Mouse (Mus musculus) CH12.LX (cell line): ENCODE results near the gene Foxa1. TPM values are rescaled to one million over a fixed set of nuclear protein-coding genes. Genes with fewer than 3 reads are reported as not detected.

Experiments
- DNase-seq: peaks from one replicate; pipeline ENCODE4 v3.0.0-alpha.2; 2013; ENCODE audit errors: extremely low read depth
- H3K27ac ChIP-seq: 2 replicates; pipeline ENCODE4 v1.5.1; 2012; ENCODE audit warnings: low read depth, mild to moderate bottlenecking, control low read depth, moderate library complexity; ENCODE audit not compliant: insufficient read depth
- H3K27me3 ChIP-seq: replicated peaks from 2 replicates; pipeline ENCODE3; 2012; ENCODE audit warnings: inconsistent platforms
- H3K36me3 ChIP-seq, 2 experiments: replicated peaks in 1 of 2; 2 replicates each; pipeline versions ENCODE3 to v1.6.1; 2012; ENCODE audit warnings: inconsistent platforms in 1 of 2, low read length in 1 of 2, mild to moderate bottlenecking in 1 of 2, mixed read lengths in 1 of 2, moderate library complexity in 1 of 2; ENCODE audit not compliant: control insufficient read depth in 1 of 2, insufficient read depth in 1 of 2
- H3K4me1 ChIP-seq, 2 experiments: 2 replicates each; pipeline ENCODE4 v1.6.1; 2012; ENCODE audit warnings: inconsistent platforms in 1 of 2, moderate library complexity in 1 of 2; ENCODE audit not compliant: insufficient read depth in 2 of 2, control insufficient read depth in 1 of 2
- H3K4me2 ChIP-seq: 2 replicates; pipeline ENCODE4 v1.6.1; 2012; ENCODE audit warnings: low read depth, mild to moderate bottlenecking, control low read depth; ENCODE audit not compliant: poor library complexity, insufficient read depth, severe bottlenecking
- H3K4me3 ChIP-seq, 3 experiments: fragments of 150-350 bp in 1 of 3; sonication (generic) in 1 of 3; replicated peaks in 1 of 3; 2 replicates each; pipeline versions ENCODE3 to v1.5.1; 2011 to 2012; ENCODE audit warnings: low read depth in 2 of 3, low read length in 2 of 3, mild to moderate bottlenecking in 2 of 3, moderate library complexity in 2 of 3, control low read depth in 1 of 3, improper control_type of control experiment in 1 of 3, inconsistent platforms in 1 of 3, mixed read lengths in 1 of 3; ENCODE audit not compliant: poor library complexity in 1 of 3
- H3K79me2 ChIP-seq: replicated peaks from 2 replicates; pipeline ENCODE4 v1.6.1; 2012; ENCODE audit warnings: mild to moderate bottlenecking, moderate library complexity; ENCODE audit not compliant: control insufficient read depth, poor library complexity, insufficient read depth, severe bottlenecking; ENCODE audit errors: extremely low read depth
- H3K9ac ChIP-seq: 2 replicates; pipeline ENCODE4 v1.6.1; 2012; ENCODE audit warnings: low read depth, mild to moderate bottlenecking, control low read depth, moderate library complexity; ENCODE audit not compliant: insufficient read depth
- H3K9me3 ChIP-seq: replicated peaks from 2 replicates; pipeline ENCODE3; 2012; ENCODE audit warnings: low read length, inconsistent platforms, mixed read lengths
- BHLHE40 ChIP-seq: IDR thresholded peaks from 2 replicates; pipeline ENCODE4 v1.6.1; 2011; ENCODE audit warnings: mild to moderate bottlenecking, low read depth, low read length, improper control_type of control experiment
- CTCF ChIP-seq, 2 experiments: IDR thresholded peaks in 1 of 2; conservative IDR thresholded peaks in 1 of 2; 2 replicates each; pipeline ENCODE4 v1.5.1; 2011 to 2012; ENCODE audit warnings: low read depth in 2 of 2, low read length in 2 of 2, improper control_type of control experiment in 1 of 2, inconsistent platforms in 1 of 2, mild to moderate bottlenecking in 1 of 2, moderate library complexity in 1 of 2
- EP300 ChIP-seq: IDR thresholded peaks from 2 replicates; pipeline ENCODE4 v1.6.1; 2011; ENCODE audit warnings: low read length, improper control_type of control experiment
- GABPA ChIP-seq: IDR thresholded peaks from 2 replicates; pipeline ENCODE4 v1.6.1; 2012; ENCODE audit warnings: low read depth, low read length, improper control_type of control experiment, inconsistent platforms; ENCODE audit not compliant: insufficient replicate concordance
- HCFC1 ChIP-seq: IDR thresholded peaks from 2 replicates; pipeline ENCODE4 v1.6.1; 2012; ENCODE audit warnings: low read depth, mild to moderate bottlenecking, inconsistent platforms, low read length, improper control_type of control experiment
- IRF4 ChIP-seq: IDR thresholded peaks from 2 replicates; pipeline ENCODE4 v1.6.1; 2014; ENCODE audit warnings: low read depth, mild to moderate bottlenecking, inconsistent platforms, low read length, improper control_type of control experiment
- JUND ChIP-seq: conservative IDR thresholded peaks from 2 replicates; pipeline ENCODE4 v1.6.1; 2011; ENCODE audit warnings: low read depth, low read length, improper control_type of control experiment
- MAZ ChIP-seq: IDR thresholded peaks from 2 replicates; pipeline ENCODE4 v1.6.1; 2012; ENCODE audit warnings: low read depth, mild to moderate bottlenecking, inconsistent platforms, low read length, improper control_type of control experiment, moderate library complexity
- MYC ChIP-seq: IDR thresholded peaks from 2 replicates; pipeline ENCODE4 v1.6.1; 2011; ENCODE audit warnings: low read depth, mild to moderate bottlenecking, improper control_type of control experiment, low read length
- NELFE ChIP-seq: IDR thresholded peaks from 2 replicates; pipeline ENCODE4 v1.6.1; 2011; ENCODE audit warnings: low read depth, low read length, improper control_type of control experiment
- NRF1 ChIP-seq: IDR thresholded peaks from 2 replicates; pipeline ENCODE4 v1.6.1; 2014; ENCODE audit warnings: low read depth, mild to moderate bottlenecking, inconsistent platforms, low read length, improper control_type of control experiment, moderate library complexity
- POLR2A ChIP-seq: IDR thresholded peaks from 2 replicates; pipeline ENCODE4 v1.6.1; 2011; ENCODE audit warnings: low read depth, mild to moderate bottlenecking, improper control_type of control experiment, low read length
- RAD21 ChIP-seq: IDR thresholded peaks from 2 replicates; pipeline ENCODE4 v1.6.1; 2011; ENCODE audit warnings: low read depth, mild to moderate bottlenecking, low read length, improper control_type of control experiment, moderate library complexity
- SMC3 ChIP-seq: IDR thresholded peaks from 2 replicates; pipeline ENCODE4 v1.6.1; 2011; ENCODE audit warnings: low read depth, low read length, improper control_type of control experiment
- TBP ChIP-seq: conservative IDR thresholded peaks from 2 replicates; pipeline ENCODE4 v1.6.1; 2011; ENCODE audit warnings: low read depth, low read length, improper control_type of control experiment
- TCF12 ChIP-seq: IDR thresholded peaks from 2 replicates; pipeline ENCODE4 v1.6.1; 2014; ENCODE audit warnings: low read depth, mild to moderate bottlenecking, inconsistent platforms, low read length, improper control_type of control experiment
- USF2 ChIP-seq: conservative IDR thresholded peaks from 2 replicates; pipeline ENCODE4 v1.6.1; 2011; ENCODE audit warnings: low read depth, low read length, improper control_type of control experiment
- ZMIZ1 ChIP-seq: IDR thresholded peaks from 2 replicates; pipeline ENCODE4 v1.6.1; 2012; ENCODE audit warnings: low read depth, mild to moderate bottlenecking, inconsistent platforms, low read length, improper control_type of control experiment
- dilution Hi-C: fragments of 300-500 bp; cut with MboI; formaldehyde crosslinking; loops from 2 replicates; pipeline ENCODE4 v1.14.3; 2020; ENCODE audit warnings: low sequenced_read_pairs; ENCODE audit not compliant: extremely low pct_unique_long_range_greater_than_20kb, extremely low pct_ligation_motif_present
- in situ Hi-C: fragments of 300-500 bp; cut with MboI; formaldehyde crosslinking; loops from 3 replicates; pipeline ENCODE4 v1.14.3; 2019; ENCODE audit warnings: low sequenced_read_pairs, low pct_ligation_motif_present, low pct_unique_long_range_greater_than_20kb, mixed read lengths
- polyA plus RNA-seq: library from polyadenylated mRNA; unstranded; fragments of >175 nt; gene quantifications from 2 replicates; pipeline ENCODE4 v1.2.1, GENCODE M21; 2012; ENCODE audit warnings: low read depth; ENCODE audit not compliant: insufficient read length
- total RNA-seq, 2 experiments: library from RNA; depleted of rRNA; stranded (reverse); fragments of 300-350 nt in 1 of 2; fragments of >200 nt in 1 of 2; gene quantifications; 2 replicates each; pipeline ENCODE4 v1.2.3; 2012 to 2014

The Foxa1 gene
- total and polyA plus RNA-seq, 3 experiments: not detected

GRCm38 (mm10) chr12:57538588-57539550 lies 7.8 kb downstream of the Foxa1 start:
- Histone ChIP-seq H3K79me2 (no peaks in the 10 kb centered on the region), H3K27me3 (no peaks in the 10 kb centered on the region), H3K9ac (no peak overlapping the region), H3K4me3 (no peak overlapping the region), H3K4me2 (no peak overlapping the region), H3K27ac (no peak overlapping the region), H3K36me3 (no peaks in the 10 kb centered on the region), H3K4me1 (no peaks in the 10 kb centered on the region), H3K9me3 (peaks cover 18% of the 10 kb centered on the region)
- no peak for TF ChIP-seq MYC
- no peak for TF ChIP-seq BHLHE40
- no peak for TF ChIP-seq USF2
- TF ChIP-seq IRF4: no peak
- TF ChIP-seq TCF12: no peak
- no peak for TF ChIP-seq RAD21
- no peak for TF ChIP-seq GABPA
- no peak for TF ChIP-seq NRF1
- TF ChIP-seq NELFE: no peak
- no peak for TF ChIP-seq TBP
- TF ChIP-seq EP300: no peak
- TF ChIP-seq ZMIZ1: no peak
- TF ChIP-seq POLR2A: no peak
- no peak for TF ChIP-seq MAZ
- TF ChIP-seq CTCF (conservative IDR thresholded peaks at IDR 0.05 in 1 of 2, IDR thresholded peaks at IDR 0.05 in 1 of 2; ENCODE audit: low read depth in 2 of 2, low read length in 2 of 2): no peak
- in situ Hi-C loops (no loop called here), dilution Hi-C loops (no loop called here)
- DNase-seq: no peak

GRCm38 (mm10) chr12:57537791-57538587 lies 8.7 kb downstream of the Foxa1 start:
- TF ChIP-seq SMC3: no peak
- TF ChIP-seq HCFC1: no peak
- TF ChIP-seq POLR2A: no peak
- no peak for TF ChIP-seq TCF12
- no peak for TF ChIP-seq RAD21
- no peak for TF ChIP-seq JUND
- no peak for TF ChIP-seq ZMIZ1
- H3K27ac ChIP-seq: no peak overlapping the region
- no peak overlapping the region for H3K9ac ChIP-seq
- in situ Hi-C loops: no loop called here
- H3K4me1 ChIP-seq: no peaks in the 10 kb centered on the region
- no peaks in the 10 kb centered on the region for H3K79me2 ChIP-seq
- dilution Hi-C loops: no loop called here
- H3K27me3 ChIP-seq: no peaks in the 10 kb centered on the region
- no peak overlapping the region for H3K4me2 ChIP-seq
- no peak overlapping the region for H3K4me3 ChIP-seq
- no peak for DNase-seq
- peaks cover 13% of the 10 kb centered on the region for H3K9me3 ChIP-seq
- no peaks in the 10 kb centered on the region for H3K36me3 ChIP-seq
